Mouse (Mus musculus) c-Kit-negative CD71-positive TER-119-positive erythroid progenitor cells, embryonic 14.5 days (primary cell): ENCODE results near the gene Prpf19.

Source experiments
- DNase-seq: peaks from one replicate; pipeline ENCODE4 v3.0.0-alpha.2; 2013; ENCODE audit warnings: low read depth, low spot score

Gene Prpf19

DNA sequence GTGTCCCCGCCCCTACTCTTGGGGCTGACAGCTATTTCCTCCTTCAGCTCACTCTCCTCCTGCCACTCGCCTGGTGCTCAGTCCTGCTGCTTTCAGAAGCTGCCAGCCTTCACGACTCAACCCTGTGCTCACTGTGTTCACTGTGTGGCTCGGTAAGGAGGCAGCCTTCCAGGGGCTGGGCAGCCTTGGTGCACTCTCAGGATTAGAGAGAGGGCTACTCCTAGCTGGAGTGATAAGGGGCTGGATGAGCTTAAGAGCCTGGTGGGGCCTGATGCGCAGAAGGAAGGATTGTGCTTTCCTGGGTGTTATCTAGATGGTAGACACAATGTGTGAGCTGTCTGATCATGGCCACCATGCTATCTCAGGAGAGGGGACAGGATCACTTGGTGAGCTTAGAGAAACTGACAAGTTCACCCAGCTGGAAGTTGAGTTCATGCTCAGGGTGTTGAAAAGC lies 42.1 kb downstream of the Prpf19 start, which contains the start of gene Ptgdr2:
TSS of gene Ptgdr2 (plus strand) at position 51 of the 454 bp plus-strand sequence.
- no peak for DNase-seq

GRCm38 (mm10) chr19:10938771-10939170 lies 43.7 kb downstream of the Prpf19 start:
- no peak for DNase-seq

DNA sequence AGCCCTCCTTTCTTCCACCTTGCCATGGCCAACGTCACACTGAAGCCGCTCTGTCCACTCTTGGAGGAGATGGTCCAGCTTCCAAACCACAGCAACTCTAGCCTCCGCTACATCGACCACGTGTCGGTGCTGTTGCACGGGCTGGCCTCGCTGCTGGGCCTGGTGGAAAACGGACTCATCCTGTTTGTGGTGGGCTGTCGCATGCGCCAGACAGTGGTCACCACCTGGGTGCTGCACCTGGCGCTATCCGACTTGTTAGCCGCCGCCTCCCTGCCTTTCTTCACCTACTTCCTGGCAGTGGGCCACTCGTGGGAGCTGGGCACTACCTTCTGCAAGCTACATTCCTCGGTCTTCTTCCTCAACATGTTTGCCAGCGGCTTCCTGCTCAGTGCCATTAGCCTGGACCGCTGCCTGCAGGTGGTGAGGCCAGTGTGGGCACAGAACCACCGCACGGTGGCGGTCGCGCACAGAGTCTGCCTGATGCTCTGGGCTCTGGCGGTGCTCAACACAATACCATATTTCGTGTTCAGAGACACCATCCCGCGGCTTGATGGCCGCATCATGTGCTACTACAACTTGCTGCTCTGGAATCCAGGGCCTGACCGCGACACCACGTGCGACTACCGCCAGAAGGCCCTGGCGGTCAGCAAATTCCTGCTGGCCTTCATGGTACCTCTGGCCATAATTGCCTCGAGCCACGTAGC lies 45.2 kb downstream of the Prpf19 start:
- no peak for DNase-seq

DNA sequence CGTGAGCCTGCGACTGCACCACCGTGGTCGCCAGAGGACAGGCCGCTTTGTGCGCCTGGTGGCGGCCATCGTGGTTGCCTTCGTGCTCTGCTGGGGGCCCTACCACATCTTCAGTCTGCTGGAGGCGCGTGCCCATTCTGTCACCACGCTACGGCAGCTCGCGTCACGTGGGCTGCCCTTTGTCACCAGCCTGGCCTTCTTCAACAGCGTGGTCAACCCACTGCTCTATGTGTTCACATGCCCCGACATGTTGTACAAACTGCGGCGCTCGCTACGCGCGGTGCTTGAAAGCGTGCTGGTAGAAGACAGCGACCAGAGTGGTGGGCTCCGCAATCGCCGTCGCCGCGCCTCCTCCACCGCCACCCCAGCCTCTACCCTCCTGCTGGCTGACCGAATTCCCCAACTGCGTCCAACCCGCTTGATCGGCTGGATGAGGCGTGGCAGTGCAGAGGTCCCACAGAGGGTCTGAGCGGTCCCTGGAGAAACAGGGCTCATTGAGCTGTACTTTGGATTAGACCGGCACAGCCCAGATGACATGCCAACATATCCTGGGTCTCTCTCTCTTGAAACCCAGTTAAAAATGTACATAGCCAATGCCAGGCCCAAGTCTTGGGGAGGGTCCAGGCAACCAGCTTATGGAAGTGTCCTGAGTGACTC lies 45.9 kb downstream of the Prpf19 start:
- DNase-seq, result no peak

DNA sequence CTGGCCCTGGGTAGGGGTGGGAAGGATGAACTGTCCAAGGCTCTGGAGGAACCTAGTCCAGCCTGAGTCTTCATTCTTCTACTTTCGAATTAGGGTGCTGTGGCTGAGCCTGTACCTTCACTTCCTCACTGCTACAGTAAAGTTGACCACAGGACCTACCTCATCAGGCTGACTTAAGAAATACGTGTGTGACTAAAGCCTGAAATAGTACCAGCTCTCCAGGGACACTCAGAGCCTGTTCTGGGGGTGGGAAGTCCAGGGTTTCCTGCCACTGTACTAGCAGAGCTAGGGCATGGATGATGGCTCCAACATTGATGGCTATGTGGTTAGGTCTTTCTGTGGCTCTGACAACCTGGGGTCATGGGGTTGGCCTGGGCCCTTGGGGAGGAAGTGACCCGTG lies 48.9 kb downstream of the Prpf19 start:
- no peak for DNase-seq

DNA sequence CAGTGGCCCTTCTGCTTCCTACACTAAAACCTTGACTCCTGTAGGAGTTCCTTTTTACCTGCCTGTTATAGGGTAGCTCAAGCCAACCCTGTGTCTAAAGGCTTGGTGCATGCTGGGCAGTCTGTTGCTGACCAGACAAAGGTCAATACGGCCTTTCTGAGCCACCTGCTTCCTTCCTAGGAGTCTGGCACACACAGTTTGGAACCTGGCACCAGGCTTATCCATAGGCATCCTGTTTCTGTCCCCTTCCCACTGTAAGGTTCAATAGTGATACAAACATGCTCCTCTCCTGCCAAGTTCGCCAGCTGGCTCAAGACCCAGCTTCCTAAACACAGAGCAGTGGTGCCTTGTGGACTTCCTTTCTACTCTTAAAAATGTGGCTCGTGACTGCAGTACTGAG lies 51.5 kb downstream of the Prpf19 start:
- DNase-seq, result no peak

GRCm38 (mm10) chr19:10947219-10947618 lies 52.2 kb downstream of the Prpf19 start:
- DNase-seq, result no peak

DNA sequence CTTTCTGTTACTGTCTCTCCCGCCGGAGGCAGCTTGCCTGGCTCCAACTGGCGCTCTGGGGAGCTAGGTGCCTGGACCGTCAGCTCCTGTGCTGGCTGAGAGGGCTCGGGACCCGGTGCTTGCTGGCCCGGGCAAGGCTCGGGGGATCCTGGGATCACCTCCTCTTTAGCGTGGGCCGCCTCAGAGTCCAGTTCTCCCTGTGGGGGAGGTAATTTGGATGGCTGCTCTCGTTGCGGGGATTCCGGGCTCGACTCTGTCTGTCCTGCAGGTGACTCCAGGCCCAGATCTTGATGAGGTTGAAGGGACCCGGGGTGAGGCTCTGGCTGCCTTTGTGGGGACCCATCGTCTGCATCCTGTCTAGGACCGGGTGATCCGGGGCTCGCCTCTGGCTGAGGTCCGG lies 53.4 kb downstream of the Prpf19 start:
- DNase-seq, result no peak

DNA sequence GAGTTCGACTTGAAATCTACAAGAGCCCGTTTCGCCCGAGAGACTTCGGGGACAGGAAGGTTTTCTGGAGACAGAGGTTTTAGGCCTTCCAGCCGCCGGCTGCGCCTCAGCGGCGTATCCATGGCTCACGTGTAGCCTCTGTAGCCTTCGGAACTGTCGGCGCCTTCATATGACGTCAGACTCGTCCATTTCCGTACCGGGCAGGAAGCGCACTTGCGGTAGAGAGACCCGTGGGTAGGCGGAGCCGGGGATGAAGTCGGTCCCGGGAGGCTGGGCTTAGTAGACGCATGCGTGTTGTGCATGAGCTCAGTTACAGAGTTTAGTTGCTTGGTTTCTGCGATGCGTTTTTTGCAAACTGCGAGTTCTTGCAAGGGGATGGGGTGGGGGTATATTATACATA lies 54.1 kb downstream of the Prpf19 start, which contains the start of gene Ccdc86:
TSS of gene Ccdc86 (minus strand) at position 155 of the 400 bp plus-strand sequence.
- peak; percentile 95 for DNase-seq

GRCm38 (mm10) chr19:10949558-10949957 lies 54.5 kb downstream of the Prpf19 start:
- DNase-seq, result no peak

DNA sequence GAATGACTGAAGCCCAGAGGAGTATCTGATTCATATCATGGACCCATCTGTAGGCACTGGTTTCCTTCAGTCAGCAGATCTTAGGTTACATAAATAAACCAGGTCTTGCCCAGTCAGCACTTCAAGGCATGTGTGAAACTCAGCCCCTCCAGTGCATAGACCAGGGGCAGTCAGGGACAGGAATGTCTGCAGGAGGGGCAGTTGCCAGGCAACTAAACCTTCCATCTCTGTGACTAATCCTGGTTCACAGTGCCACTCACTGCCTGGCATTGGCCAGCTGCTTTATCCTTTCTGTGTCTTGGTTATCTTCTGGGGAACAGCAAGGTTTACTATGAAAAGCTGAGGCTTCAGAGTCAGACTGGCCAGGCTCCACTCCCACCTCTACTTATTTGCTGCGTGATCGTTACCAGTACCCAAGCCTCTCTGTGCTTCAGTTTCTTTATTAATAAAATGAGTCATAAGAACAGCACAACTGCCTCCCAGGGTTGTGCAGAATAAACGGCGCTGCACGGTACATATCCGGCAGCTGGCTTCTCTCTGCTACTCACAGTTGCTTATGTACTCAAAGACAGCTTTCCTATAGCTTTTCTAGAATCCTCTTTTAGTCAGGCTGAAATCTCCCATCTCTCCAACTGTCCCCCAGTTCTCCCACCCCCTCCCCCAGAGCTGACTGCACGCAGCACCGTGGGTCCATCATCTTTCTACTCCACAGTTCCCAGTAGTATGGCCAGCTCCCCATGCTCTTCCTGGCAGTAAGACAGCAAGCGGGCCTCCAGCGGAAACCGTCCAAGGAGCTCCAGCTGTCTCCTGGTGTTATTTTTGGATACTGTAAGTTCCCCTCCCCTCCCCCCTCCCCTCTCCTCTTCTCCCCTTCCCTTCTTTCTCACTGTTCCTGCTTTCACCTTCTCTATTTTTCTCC lies 57.2 kb downstream of the Prpf19 start:
- no peak for DNase-seq
